Mouse (Mus musculus): ENCODE results near the gene Tuba1c.

Gene Tuba1c

GRCm38 (mm10) chr15:98997938-98998774 is 31.5 kb upstream of the Tuba1c start:
- DNase-seq = no peak

GRCm38 (mm10) chr15:98998775-98999157 is 30.9 kb upstream of the Tuba1c start:
- no peak for DNase-seq

- peak in 1 of 2 experiments; percentile 67 for DNase-seq
Observed at GRCm38 (mm10) chr15:99000535-99001283, 29.0 kb upstream of the Tuba1c start.

GRCm38 (mm10) chr15:99001451-99001931 is 28.2 kb upstream of the Tuba1c start:
- DNase-seq = no peak

- no peak for DNase-seq
Observed at GRCm38 (mm10) chr15:99003600-99003999, 26.1 kb upstream of the Tuba1c start.

GRCm38 (mm10) chr15:99008801-99009241 is 20.9 kb upstream of the Tuba1c start:
- no peak for DNase-seq

- no peak for DNase-seq
Observed at GRCm38 (mm10) chr15:99010896-99011295, 18.8 kb upstream of the Tuba1c start.

GRCm38 (mm10) chr15:99011946-99012345 is 17.7 kb upstream of the Tuba1c start:
- no peak for DNase-seq

GRCm38 (mm10) chr15:99014496-99015030 is 15.1 kb upstream of the Tuba1c start:
- DNase-seq = no peak

- DNase-seq = no peak
Observed at GRCm38 (mm10) chr15:99017355-99017761, 12.3 kb upstream of the Tuba1c start.

- no peak for DNase-seq
Observed at GRCm38 (mm10) chr15:99017986-99018385, 11.7 kb upstream of the Tuba1c start.

- DNase-seq = no peak
Observed at GRCm38 (mm10) chr15:99018630-99019029, 11.1 kb upstream of the Tuba1c start.

GRCm38 (mm10) chr15:99019436-99019835 is 10.3 kb upstream of the Tuba1c start:
- DNase-seq = no peak

- no peak for DNase-seq
Observed at GRCm38 (mm10) chr15:99020171-99020570, 9.5 kb upstream of the Tuba1c start.

- no peak for DNase-seq
Observed at GRCm38 (mm10) chr15:99021255-99021654, 8.4 kb upstream of the Tuba1c start.

- DNase-seq = peak; percentile 77
Observed at GRCm38 (mm10) chr15:99024668-99025314, 4.9 kb upstream of the Tuba1c start.

- no peak for DNase-seq
Observed at GRCm38 (mm10) chr15:99025414-99025813, 4.3 kb upstream of the Tuba1c start.

GRCm38 (mm10) chr15:99026259-99026658 is 3.4 kb upstream of the Tuba1c start:
- peak; percentile 13 to 17 for DNase-seq

- no peak for DNase-seq
Observed at GRCm38 (mm10) chr15:99027116-99027515, 2.6 kb upstream of the Tuba1c start.

GRCm38 (mm10) chr15:99028874-99029458 is 725 bp upstream of the Tuba1c start:
- DNase-seq = no peak

- no peak for DNase-seq
Observed at GRCm38 (mm10) chr15:99030585-99031387, 1.1 kb downstream of the Tuba1c start.

GRCm38 (mm10) chr15:99031388-99031675 is 1.6 kb downstream of the Tuba1c start:
- DNase-seq = no peak

Data from cerebellum, postnatal 36 days (tissue).